Mouse (Mus musculus): ENCODE measurements around the gene 1110017D15Rik.

GRCm38 (mm10) chr4:41481601-41482017 lies 35.5 kb downstream of the 1110017D15Rik start:
- TF ChIP-seq CTCF (IDR thresholded peaks at IDR 0.05; ENCODE audit: extremely low read depth, insufficient read depth, insufficient read length, insufficient replicate concordance) = no peak
- no peak for TF ChIP-seq POLR2A (IDR thresholded peaks at IDR 0.05; ENCODE audit: low read depth, low read length)

Measured in spleen, adult 2 months (tissue).